Mouse (Mus musculus) ZHBTc4 (cell line): ENCODE measurements at regions not wholly inside any gene's neighbourhood (a gene's known extent, or its start where the extent isn't known, plus 50 kb on each side); places are given as distances from the start of the nearest gene placed in this dataset.

Source experiments
- DNase-seq: peaks from one replicate; pipeline ENCODE4 v3.0.0-alpha.2; 2011; ENCODE audit warnings: low read depth, low spot score

DNA sequence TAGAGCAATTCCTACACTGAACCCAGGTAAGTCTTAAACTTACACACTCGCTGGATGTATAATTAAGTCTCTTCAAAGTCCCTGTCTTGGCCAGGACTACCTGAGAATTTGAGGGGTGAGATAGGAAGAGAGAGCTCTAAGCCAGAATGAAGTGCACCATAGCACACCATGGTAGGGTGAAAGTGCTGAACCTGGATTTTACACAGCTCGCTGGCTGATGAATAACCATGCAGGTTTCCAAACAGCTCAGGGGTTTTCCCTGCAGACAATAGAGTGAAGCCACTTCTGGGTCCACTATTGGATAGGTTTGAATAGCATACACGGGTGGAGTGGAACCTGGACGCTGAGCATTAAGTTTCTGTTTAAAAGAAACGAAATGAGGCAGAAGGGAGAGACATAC is 180.7 kb upstream of the Plxna2 start:
- no peak for DNase-seq

DNA sequence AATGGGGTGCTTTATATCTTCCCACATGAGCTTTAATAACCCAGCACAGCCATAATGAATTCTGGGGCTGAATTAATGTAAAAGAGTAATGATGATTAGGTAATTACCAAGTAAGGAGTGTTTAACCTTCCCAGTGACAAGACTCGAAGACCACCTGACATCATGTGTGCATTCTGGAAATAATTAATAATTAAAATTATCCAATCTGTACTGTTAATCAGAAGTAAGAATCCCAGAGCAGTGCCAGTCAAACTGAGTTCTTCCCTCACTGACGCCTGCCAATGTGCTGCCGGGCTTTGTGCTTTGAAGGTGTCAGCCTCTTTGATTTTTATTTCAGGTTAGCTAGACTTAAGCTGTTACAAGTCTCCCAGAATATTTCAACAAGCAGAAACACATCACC is 183.0 kb upstream of the Plxna2 start:
- no peak for DNase-seq

DNA sequence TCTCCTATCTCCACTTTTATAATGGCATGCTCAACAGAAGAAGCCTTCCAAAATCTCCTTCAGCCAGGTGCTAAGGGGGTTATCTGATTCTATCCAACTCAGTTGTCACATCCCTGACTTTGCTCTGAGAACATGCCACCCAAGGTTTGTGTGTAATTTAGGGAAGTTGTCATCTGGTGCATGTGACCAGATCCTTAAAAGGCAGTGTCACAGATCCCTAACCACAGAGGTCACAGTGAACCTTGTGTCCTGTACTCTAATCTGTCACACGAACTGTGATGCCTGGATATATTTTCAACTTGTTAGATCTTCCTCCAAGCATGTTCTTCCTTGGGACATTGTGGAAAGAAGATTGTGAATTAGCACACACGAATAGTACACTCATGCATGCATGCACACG is 189.4 kb upstream of the Plxna2 start:
- DNase-seq = no peak

DNA sequence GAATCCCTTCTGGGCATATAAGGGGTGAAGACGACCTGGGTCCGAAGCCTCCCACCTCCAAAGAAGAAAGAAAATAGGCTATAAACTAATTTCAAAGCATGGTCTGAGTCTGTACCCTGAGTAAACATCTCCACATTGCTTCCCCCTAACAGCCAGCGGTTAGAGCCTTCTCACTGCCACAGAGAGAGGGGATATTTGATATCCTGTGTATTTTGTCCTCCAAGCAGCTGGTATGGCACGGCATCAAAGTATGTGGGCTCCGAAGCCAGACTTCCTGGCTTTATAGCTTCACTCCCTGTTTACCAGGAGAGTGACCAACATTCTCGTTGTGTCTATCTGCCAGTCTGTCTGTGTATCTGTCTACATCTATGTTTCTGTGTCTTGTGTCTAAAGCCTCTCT is 191.7 kb upstream of the Plxna2 start:
- no peak for DNase-seq

DNA sequence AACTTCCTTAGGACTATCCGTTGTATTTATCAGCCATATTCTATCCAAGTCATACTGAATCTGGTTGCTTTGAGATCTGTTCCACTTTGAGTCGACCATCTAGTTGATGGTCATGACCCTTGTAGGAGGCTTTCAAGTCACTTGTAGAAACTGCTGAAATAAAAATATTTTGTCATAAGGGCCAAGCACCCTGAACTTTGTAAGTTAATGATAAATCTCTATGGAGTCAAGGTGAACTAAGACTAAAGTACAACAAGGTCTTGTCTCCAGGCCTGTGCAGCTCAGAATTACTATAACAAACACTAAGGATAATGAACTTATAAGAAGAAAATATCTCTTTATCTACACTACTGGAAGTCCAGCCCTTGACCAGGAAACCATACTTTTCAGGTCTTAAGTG is 193.8 kb upstream of the Plxna2 start:
- no peak for DNase-seq

DNA sequence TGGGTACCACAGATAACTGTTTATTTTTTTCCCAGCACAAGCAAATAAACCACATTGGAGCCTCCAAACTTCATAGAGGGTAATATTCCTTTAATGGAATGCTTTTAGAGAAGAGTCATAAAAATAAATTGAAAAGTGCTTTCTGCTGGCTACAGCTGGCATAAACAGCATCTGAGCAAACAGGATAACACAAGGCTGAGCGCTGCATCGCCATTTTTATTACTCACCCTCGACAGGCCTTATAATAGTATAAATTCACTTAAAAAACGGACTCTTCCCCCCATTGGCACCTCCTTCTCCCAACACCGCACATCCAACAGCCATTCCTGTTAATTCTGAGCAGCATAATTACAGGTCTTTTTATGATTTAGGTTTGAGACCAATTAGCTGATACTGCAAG is 205.8 kb upstream of the Plxna2 start:
- DNase-seq = no peak

DNA sequence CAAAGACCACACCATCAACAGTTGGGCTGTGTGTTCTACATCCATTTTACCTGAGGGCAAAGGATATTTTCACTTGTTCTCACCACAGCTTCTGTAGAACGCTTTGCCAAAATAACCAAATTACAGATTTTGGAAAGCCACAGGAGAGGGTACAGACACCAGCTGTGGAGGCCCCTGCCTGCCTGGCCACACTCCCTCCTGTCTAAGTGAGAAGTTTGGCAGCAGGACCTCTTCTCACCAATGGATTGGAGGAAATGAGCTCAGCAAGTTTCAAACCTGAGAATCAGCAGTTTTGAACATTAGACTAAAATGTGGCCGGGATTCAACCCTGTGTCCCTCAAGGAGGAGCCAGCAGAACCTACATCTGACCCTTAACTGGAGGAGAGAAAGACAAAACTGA is 206.2 kb upstream of the Plxna2 start:
- no peak for DNase-seq

DNA sequence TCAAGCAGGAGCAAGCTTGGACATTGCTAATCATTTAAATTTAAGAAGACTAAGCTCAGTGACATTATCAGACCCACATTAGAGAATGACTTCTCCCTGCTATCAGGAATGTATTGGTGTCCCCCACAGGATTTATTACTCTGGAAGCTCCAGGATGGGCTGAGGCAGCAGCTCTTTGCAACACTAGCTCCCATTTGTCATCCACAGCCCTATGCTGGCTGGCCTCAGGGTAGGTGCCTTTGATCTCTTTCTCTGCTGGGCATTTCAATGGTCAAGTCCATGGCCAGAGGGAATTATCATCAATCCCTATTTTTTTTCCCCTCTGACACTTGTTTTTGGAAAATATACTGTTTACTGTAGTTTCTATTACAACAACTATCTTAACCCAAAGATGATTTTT is 218.7 kb upstream of the Plxna2 start:
- DNase-seq = no peak

DNA sequence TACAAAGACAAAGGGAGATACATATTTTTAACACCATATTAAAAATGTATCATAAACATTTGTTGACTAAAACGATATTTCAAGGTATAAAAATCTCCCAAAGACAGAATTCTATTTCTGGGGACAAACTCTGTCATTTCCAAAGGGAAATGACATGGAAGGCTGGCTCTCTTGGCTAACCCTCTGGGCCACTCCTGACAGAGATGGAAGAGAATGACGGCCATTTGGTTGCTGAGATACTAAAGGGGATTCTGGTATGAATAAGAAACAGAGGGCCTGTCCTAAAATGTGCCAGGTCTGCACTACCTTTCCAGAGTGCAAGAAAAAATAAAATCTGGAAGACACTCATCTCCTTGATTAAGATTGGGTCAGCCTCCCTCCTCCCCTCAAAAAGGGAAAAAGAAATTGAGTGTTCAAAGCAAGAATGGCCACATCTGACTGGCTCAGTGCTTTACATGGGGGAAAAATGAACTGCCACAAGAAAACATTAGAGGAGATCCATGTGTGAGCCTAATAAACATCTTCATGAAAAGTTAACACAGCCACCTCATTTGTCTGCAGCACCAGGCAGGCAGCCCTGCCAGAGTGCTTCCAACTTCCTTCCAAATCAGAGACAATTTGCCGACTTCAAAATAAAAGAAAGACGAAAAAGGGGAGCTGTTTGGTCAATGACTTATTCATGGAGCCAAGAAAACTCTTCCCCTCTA is 221.1 kb upstream of the Plxna2 start:
- DNase-seq = no peak

DNA sequence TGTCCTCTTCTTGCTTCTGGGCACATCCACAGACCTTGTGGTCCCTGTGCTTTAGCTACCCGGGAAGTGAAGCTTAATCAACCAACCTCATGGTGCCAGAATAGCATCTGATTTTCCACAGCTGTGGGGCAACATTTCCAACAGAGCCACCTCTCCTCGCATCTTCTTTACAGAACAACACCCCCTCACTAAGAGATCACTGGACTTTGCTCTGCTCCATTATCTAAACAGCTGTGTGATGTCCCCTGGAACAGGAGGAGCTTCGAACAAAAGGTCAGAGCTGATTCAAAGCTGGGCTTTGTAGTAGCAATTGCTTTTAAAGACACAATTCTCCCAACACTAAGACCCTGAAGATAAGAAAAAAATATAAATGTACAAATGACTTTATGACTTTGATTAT is 224.3 kb upstream of the Plxna2 start:
- no peak for DNase-seq

DNA sequence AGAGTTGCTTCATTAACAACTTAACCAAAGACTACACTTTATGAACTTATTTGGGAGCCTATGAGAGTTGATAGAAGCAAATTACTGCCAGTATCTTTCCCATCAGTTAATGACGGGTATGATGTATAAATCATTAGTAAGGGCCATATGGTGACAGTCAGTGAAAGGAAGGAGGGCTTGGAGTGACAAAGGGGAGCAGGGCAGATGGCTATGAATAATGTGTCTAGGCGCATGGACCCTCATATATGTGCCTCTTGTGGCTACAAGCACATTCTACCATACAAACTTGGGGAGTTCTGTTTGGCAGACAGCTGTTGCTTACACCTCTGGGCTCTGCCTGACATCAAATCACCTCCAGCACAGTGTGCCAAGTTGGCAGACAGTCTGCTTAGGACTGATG is 227.8 kb upstream of the Plxna2 start:
- DNase-seq = no peak

DNA sequence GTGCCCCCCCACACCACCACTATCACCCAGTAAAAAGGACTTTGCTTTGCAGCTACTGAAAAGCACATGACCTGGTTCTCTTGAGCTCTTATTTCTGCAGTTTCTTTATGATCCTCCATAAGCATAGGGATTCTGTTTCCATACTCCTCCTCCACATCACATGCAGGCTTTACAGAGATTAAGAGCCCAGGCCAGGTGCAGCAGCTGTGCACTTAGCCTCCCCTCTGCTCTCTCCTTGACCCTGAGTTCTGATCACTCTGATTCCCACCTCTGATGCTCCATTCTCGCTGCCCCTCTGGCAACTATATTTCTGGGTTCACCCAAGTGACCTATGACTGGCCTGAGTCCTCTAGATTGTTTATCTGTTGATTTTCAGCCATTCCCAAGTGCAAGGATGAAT is 239.9 kb upstream of the Plxna2 start:
- DNase-seq = no peak

DNA sequence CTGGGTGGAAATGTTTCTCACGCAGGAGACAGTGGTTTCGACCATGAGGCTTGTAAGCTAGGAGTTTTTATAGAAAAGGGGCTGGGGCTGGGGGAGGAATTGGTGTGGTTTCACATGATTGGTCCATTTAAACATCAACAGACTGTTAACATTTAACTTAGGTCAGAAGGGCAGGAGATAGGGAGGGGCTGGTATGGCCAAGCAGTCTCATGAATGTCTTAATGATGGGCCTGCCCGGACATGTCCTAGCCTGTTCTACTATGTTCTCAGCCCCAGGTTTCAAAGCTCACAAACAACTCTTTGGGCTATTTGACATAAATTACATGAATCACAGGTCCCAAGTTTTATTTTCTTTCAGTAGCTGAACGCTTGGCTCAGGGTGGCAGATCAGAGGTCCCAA is 244.5 kb upstream of the Plxna2 start:
- peak; percentile 27 for DNase-seq

DNA sequence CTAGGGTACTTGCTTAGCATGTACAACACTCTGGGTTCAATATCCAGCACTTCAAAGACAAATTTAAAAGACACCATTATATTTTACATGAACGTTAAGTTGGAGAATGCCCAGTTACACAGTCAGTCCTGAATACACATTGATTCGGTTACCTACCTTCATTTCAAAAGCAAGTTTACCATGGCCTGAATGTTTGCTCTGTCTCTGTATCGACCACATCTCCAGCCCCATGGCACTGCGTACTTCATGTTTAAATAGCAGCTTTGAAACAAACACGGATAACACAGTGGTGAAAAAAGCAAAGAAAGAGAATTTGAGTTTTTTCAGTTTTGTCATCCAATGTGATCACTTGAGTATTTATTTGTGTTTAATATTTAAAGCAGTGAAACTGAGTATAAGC is 254.1 kb upstream of the Plxna2 start:
- DNase-seq = no peak

DNA sequence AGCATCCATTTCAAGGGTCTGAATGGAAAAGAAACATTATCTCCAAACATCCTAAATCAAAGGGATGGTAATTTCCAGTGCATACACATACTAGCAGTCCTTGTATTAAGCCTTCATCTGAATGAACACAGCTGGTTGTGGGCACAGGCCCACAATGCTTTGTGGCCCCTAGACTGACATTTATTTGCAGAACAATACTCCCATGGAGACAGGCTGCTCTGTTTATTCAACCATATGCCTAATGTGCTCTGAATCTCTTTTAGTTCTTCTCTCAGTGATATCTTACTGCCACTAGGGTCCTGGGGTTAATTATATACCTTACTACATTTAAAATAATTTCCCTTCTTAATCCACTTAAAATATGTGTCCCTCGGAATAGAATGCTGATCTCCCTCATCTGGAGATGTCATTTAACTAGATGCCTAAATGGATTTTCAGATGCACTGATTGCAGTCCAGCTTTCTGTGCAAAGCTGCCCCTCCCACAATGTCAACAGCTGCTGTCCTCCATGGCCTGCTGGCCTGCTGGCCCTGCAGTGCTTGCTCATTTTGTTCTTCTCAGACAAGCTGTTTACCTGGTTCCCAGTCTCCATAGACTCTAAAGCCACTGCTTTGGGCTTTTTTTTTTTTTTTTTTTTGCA is 254.8 kb upstream of the Plxna2 start:
- no peak for DNase-seq

DNA sequence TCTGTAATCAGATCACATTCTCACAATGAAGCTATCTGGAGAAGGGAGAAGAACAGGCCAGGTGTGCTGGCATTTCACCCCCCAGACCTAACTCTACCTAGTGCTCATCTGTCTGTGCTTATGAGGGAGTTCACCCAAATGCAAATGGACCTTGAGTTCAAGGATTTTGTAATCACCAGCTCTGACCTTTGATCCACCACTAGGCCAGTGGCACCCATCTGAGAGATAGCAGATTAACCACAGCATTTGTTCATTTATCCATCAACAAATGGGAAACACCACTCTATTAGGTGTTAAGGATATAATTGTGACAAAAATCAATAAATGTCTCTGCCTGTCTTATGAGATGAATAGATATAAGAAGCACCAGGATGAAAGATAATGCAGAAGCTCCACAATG is 255.7 kb upstream of the Plxna2 start:
- no peak for DNase-seq

DNA sequence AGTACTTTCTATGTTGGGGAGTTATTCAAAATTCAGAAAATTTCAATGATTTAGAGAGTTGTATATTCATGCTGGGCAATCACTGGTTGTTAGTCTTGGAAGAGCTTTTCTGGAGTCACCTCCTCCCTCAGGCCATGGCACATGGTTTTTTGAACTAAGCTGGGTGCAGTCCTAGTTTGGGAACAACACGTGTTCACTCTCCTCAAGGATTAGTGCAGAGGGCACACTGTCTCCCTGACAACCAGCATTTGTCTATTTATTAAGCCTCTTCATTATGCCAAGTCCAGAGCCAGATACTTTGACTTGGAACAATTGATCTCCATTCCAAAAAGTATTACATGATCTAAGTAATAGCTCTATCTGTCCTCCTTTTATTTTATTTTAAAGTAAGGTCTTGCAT is 256.7 kb upstream of the Plxna2 start:
- DNase-seq = no peak

DNA sequence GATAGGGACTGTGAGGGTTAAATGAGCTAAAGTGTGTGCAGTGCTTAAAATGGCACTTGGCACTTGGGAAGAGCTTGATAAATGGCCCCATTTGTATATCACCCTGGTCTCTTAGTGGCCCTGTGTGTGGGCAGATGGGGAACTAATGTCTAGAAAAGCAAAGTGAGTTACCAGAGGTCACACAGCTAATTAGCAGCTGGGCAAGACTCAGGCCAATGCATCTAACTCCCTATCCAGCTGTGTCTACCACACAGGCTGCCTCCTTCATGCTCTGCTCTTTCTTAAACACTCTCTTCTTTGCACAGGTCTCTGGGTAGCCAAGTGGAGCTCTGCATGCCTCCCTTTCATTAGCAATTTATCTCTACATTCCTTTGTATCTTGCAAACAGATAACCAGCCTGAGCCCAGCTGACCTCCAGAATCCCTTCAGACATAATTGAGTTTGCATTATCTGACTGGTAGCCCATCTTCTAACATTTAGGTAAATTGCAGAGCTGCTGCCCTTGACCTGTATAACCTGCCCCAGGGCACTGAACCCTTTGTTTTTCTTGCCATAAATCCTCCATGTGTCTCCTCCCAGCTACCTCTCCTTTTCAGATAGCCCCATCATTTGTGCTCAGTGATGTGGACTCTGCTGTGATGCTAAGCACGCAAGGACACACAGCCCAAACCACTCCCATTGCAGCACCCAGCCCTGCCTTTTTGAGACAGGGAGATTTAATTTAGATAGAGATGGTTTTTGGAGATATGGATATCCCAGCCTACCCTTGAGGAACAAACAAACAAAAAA is 263.5 kb upstream of the Plxna2 start:
- DNase-seq = peak; percentile 26

DNA sequence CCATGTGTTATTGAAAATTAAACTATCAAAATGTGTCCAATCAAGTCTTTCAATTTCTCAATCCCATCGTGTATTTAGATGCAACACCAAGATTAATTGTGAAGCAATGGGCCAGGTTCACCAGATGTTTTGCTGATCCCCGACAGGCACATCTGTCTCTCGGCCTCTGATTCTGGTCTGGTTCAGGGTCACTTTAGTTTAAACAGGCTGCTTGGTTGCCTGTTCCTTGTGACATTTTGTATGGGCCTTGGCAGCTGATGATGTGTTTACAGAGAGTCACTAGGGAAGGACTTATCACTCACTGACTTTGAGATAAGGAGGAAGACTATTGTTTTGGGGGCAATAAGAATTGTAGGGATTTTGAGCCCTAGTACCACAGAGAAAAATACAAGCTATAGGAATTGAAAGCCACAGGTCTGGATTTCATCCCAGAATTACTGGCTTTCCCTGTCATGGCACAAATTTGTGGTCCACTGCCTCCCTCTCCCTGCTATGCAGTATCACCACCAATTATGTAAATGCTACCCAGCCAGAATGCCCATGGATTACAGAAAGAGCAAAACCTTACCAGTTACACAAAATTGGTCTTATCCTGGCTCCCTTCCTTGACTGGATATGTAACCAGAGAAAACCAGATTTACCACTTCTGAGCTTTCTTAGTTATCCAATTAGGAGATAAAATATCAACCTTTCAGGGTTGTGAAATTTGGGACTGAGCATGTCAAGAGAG is 272.5 kb upstream of the Plxna2 start:
- DNase-seq = no peak

DNA sequence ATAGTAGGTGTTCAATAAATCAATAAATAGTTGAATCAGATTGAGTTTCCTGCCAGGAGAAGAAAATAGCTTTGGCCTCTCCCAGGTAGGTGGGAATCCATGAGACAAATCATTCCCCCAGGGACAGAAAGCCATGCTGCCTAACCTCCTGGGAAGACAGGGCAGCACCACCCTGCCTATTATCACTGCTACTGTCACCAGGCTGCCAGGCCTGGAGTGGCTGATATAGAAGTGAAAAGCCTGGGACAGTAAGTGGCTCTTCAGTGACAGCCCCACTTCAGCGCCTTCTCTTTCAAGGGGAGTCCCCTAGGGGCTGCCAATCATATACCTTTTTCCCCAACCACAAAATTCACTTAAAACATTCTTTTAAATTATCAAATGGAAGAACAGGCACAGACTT is 275.4 kb upstream of the Plxna2 start:
- DNase-seq = no peak

DNA sequence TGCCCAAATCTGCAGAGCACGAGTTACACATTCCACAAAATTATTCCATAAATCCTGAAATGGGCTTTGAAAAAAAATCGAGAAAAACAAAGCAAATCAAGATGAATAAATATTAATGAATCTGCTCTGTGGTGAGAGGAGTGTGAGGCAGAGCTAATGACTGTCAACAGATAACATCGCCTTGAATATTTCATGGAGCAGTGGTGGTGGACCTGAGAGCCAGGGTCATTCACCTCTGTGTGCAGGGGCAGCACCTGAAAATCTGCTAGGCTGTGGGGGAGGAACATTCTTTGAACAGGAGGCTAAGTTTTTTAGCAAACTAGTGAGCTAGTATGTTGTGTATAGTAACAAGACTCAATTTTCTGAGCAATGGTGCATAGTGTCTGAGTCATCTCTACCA is 276.3 kb upstream of the Plxna2 start:
- no peak for DNase-seq
